Mouse (Mus musculus): ENCODE measurements around the gene Tubg2.

- no peak for TF ChIP-seq CHD2 (IDR thresholded peaks at IDR 0.05; ENCODE audit: low read depth, low read length)
- no peak for TF ChIP-seq HCFC1 (IDR thresholded peaks at IDR 0.05; ENCODE audit: borderline replicate concordance, insufficient read depth, low read length)
- no peak for TF ChIP-seq ZNF384 (IDR thresholded peaks at IDR 0.05; ENCODE audit: low read depth, low read length)
- TF ChIP-seq MAFK (IDR thresholded peaks at IDR 0.05; ENCODE audit: insufficient read depth, low read depth, low read length) = no peak
- no peak for TF ChIP-seq ZC3H11A (IDR thresholded peaks at IDR 0.05; ENCODE audit: borderline replicate concordance, low read depth, low read length)
Observed at GRCm38 (mm10) chr11:101155151-101155550, 556 bp upstream of the Tubg2 start.

Measured in ES-E14 (cell line).